Mouse (Mus musculus) cerebellum, adult 18-20 months (tissue): ENCODE results near the gene Ptgs2.

Experiments used
- DNase-seq, 2 experiments: peaks; one replicate each; pipeline ENCODE4 v3.0.0; 2021

The Ptgs2 gene

DNA sequence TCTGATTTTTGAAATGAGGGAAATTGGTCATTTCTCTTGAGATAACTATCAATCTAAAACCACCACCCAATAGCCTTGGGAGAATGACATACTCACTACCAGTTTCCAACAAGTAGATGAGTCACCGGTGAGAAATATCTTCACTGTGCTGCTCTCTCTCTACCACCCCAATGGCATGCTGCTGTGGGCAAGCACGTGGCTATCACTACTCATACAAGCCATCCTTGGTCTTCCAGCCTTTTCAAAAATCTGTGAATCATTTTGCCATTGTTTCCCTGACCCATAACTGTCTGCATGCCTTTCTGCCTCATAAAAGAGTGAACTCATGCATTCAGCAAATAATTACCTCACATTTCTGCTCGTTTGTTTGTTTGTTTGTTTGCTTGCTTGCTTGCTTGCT lies 51.6 kb downstream of the Ptgs2 start:
- DNase-seq: no peak
